11 mouse cellular contexts compared by ENCODE assay signal in genomic region chr12:117085661-117086335, GRCm38 (mm10).
DNase-seq lines count a peak whose midpoint lies in the region; ATAC-seq and TF ChIP-seq lines count a peak whose summit lies in the region.
"Had no signal": no experiment of that assay in that cellular context is flagged by ENCODE, and none has a peak within 500 bp of the region (broad histone marks: within the 10 kb centered on the region; RNA-seq: fewer than 3 reads in every experiment).

No protein-coding gene starts in this region.

- H3K4me1 ChIP-seq in hindbrain, postnatal 0 days (ENCODE audit: insufficient read depth, low read length), result 0 out of 2 replicates have a peak, but pooled peaks cover 4% of the 10 kb centered on the region
- H3K4me1 ChIP-seq in hindbrain, embryonic 11.5 days (replicated peaks; ENCODE audit: control insufficient read depth, insufficient read depth, low read length), result no peaks in the 10 kb centered on the region
- H3K4me1 ChIP-seq: megakaryocyte, embryonic 14.5 days had no signal

- H3K36me3 ChIP-seq in hindbrain, postnatal 0 days (ENCODE audit: insufficient read depth, low read length), result no peaks in the 10 kb centered on the region
- no peaks in the 10 kb centered on the region for H3K36me3 ChIP-seq in hindbrain, embryonic 11.5 days (ENCODE audit: control insufficient read depth, insufficient read depth, low read length)

- H3K4me2 ChIP-seq in hindbrain, postnatal 0 days (ENCODE audit: low read depth, low read length), result no peak overlapping the region
- H3K4me2 ChIP-seq in hindbrain, embryonic 11.5 days (replicated peaks; ENCODE audit: low read depth, low read length), result no peak overlapping the region

- DNase-seq in adrenal gland, adult (ENCODE audit: inconsistent age in 2 of 2, low spot score in 1 of 2), result peak; percentile 56 to 86
- DNase-seq in adrenal gland, postnatal 4 days (ENCODE audit: low spot score in 2 of 2), result no peak
- DNase-seq in hindbrain, postnatal 0 days (ENCODE audit: low spot score), result peak; percentile 72
- no peak for DNase-seq in hindbrain, embryonic 11.5 days (ENCODE audit: low spot score)
- peak; percentile 42 for DNase-seq in brain, embryonic 18.5 days (ENCODE audit: low read depth, low spot score)
- DNase-seq in layer of hippocampus, postnatal 25 days (ENCODE audit: extremely low spot score in 1 of 2, low spot score in 1 of 2), result peak; percentile 27 to 48
- DNase-seq in B cell, adult 2 months, result no peak
- no peak for DNase-seq in urinary bladder, postnatal 36 days (ENCODE audit: low spot score in 2 of 2)

- no peak overlapping the region for H3K9ac ChIP-seq in hindbrain, postnatal 0 days (replicated peaks; ENCODE audit: low read length)
- H3K9ac ChIP-seq in hindbrain, embryonic 11.5 days (ENCODE audit: low read depth, low read length), result no peak overlapping the region

- H3K4me3 ChIP-seq in hindbrain, postnatal 0 days (ENCODE audit: low read length), result no peak overlapping the region
- H3K4me3 ChIP-seq in hindbrain, embryonic 11.5 days (ENCODE audit: low read depth, low read length), result no peak overlapping the region
- H3K4me3 ChIP-seq: left cerebral cortex, adult 2 months; megakaryocyte, embryonic 14.5 days had no signal

- 51% methylated on average over 1 of the region's 1 CpGs for WGBS in hindbrain, postnatal 0 days
- 79% methylated on average over 1 of the region's 1 CpGs for WGBS in hindbrain, embryonic 11.5 days

- no peak overlapping the region for H3K27ac ChIP-seq in hindbrain, postnatal 0 days
- H3K27ac ChIP-seq in hindbrain, embryonic 11.5 days (ENCODE audit: low read depth, low read length), result no peak overlapping the region
- H3K27ac ChIP-seq: left cerebral cortex, adult 2 months had no signal

- ATAC-seq in hindbrain, postnatal 0 days, result 0 out of 2 replicates have a peak, but pooled peaks have one; percentile 12
- no peak for ATAC-seq in hindbrain, embryonic 11.5 days (ENCODE audit: low FRiP score)
- ATAC-seq: Patski had no signal

- H3K9me3 ChIP-seq in hindbrain, postnatal 0 days (ENCODE audit: low read length), result no peaks in the 10 kb centered on the region
- no peaks in the 10 kb centered on the region for H3K9me3 ChIP-seq in hindbrain, embryonic 11.5 days (ENCODE audit: control insufficient read depth, low read length)
- H3K9me3 ChIP-seq: megakaryocyte, embryonic 14.5 days had no signal

- no peak for TF ChIP-seq CTCF in hindbrain, postnatal 0 days (IDR thresholded peaks at IDR 0.05; ENCODE audit: low read depth)

- H3K27me3 ChIP-seq in hindbrain, postnatal 0 days (ENCODE audit: insufficient read depth, low read length), result no peaks in the 10 kb centered on the region
- no peaks in the 10 kb centered on the region for H3K27me3 ChIP-seq in hindbrain, embryonic 11.5 days (ENCODE audit: control insufficient read depth, insufficient read depth, low read length)
- H3K27me3 ChIP-seq: megakaryocyte, embryonic 14.5 days; Patski had no signal

Comparison
In these comparisons a context has a peak if more than half of its experiments do, and no peak if none do; other contexts are left out.
1. DNase-seq: peak in adrenal gland, adult (2 of 2), hindbrain, postnatal 0 days (single experiment), brain, embryonic 18.5 days (single experiment) and layer of hippocampus, postnatal 25 days (2 of 2); none in adrenal gland, postnatal 4 days (0 of 2), hindbrain, embryonic 11.5 days (single experiment), B cell, adult 2 months (0 of 2) and urinary bladder, postnatal 36 days (0 of 2).